Mouse (Mus musculus): Measurements from ENCODE around the gene Ndn. TPM values are rescaled to one million over a fixed set of nuclear protein-coding genes. Genes with fewer than 3 reads are reported as not detected.

Gene Ndn
- polyA plus RNA-seq, 1 experiment from 2014 or later = 185 TPM

- Histone ChIP-seq H3K27ac (ENCODE audit: low read depth, low read length) (peak overlapping the region; percentile 3), H3K27me3 (ENCODE audit: control insufficient read depth, insufficient read depth, low read length) (no peaks in the 10 kb centered on the region), H3K36me3 (ENCODE audit: control insufficient read depth, insufficient read depth, low read length) (no peaks in the 10 kb centered on the region), H3K4me3 (ENCODE audit: low read depth, low read length) (no peak overlapping the region), H3K9me3 (ENCODE audit: control insufficient read depth, low read length) (no peaks in the 10 kb centered on the region), H3K4me2 (no peak overlapping the region), H3K9ac (ENCODE audit: low read length) (no peak overlapping the region), H3K4me1 (ENCODE audit: control insufficient read depth, insufficient read depth, low read length) (no peaks in the 10 kb centered on the region)
- WGBS = 62% methylated on average over 7 of the region's 7 CpGs
- peak; percentile 78 for DNase-seq (ENCODE audit: low spot score, missing footprints)
- ATAC-seq (ENCODE audit: low FRiP score) = peak; percentile 70; the same call in 1 of the 2 replicates
These were observed 18.8 kb downstream of the Ndn start for GRCm38 (mm10) chr7:62365039-62365636.

GRCm38 (mm10) chr7:62366730-62367129, 20.4 kb downstream of the Ndn start:
- H3K9ac ChIP-seq (ENCODE audit: low read length) = no peak overlapping the region
- H3K9me3 ChIP-seq (ENCODE audit: control insufficient read depth, low read length) = no peaks in the 10 kb centered on the region
- H3K4me2 ChIP-seq = no peak overlapping the region
- WGBS = 77% methylated on average over 8 of the region's 8 CpGs
- peak; percentile 62 for DNase-seq (ENCODE audit: low spot score, missing footprints)
- H3K4me3 ChIP-seq (ENCODE audit: low read depth, low read length) = no peak overlapping the region
- H3K4me1 ChIP-seq (ENCODE audit: control insufficient read depth, insufficient read depth, low read length) = no peaks in the 10 kb centered on the region
- H3K36me3 ChIP-seq (ENCODE audit: control insufficient read depth, insufficient read depth, low read length) = no peaks in the 10 kb centered on the region
- ATAC-seq (ENCODE audit: low FRiP score) = no peak
- H3K27ac ChIP-seq (ENCODE audit: low read depth, low read length) = peak overlapping the region; percentile 2; the same call in 1 of the 2 replicates
- no peaks in the 10 kb centered on the region for H3K27me3 ChIP-seq (ENCODE audit: control insufficient read depth, insufficient read depth, low read length)

GRCm38 (mm10) chr7:62375658-62376057, 29.3 kb downstream of the Ndn start:
- 36% methylated on average over 4 of the region's 4 CpGs for whole genome bisulfite sequencing
- H3K4me2 ChIP-seq = no peak overlapping the region
- peaks cover 10% of the 10 kb centered on the region for H3K9me3 ChIP-seq (ENCODE audit: control insufficient read depth, low read length)
- H3K4me1 ChIP-seq (ENCODE audit: control insufficient read depth, insufficient read depth, low read length) = peaks cover 7% of the 10 kb centered on the region; the same call in 1 of the 2 replicates
- H3K27ac ChIP-seq (ENCODE audit: low read depth, low read length) = no peak overlapping the region
- no peak for ATAC-seq (ENCODE audit: low FRiP score)
- no peak overlapping the region for H3K4me3 ChIP-seq (ENCODE audit: low read depth, low read length)
- H3K27me3 ChIP-seq (ENCODE audit: control insufficient read depth, insufficient read depth, low read length) = no peaks in the 10 kb centered on the region
- no peak overlapping the region for H3K9ac ChIP-seq (ENCODE audit: low read length)
- no peaks in the 10 kb centered on the region for H3K36me3 ChIP-seq (ENCODE audit: control insufficient read depth, insufficient read depth, low read length)
- peak; percentile 86 for DNase-seq (ENCODE audit: low spot score, missing footprints)

- WGBS = 27% methylated on average over 31 of the region's 31 CpGs
- peak within 1 kb of the TSS; percentile 61 for H3K4me2 ChIP-seq
- peak within 1 kb of the TSS; percentile 62 for H3K9ac ChIP-seq (ENCODE audit: low read length)
- peak within 1 kb of the TSS; percentile 46 for H3K4me3 ChIP-seq (ENCODE audit: low read depth, low read length)
- H3K27ac ChIP-seq (ENCODE audit: low read depth, low read length) = peak within 1 kb of the TSS; percentile 30; the same call in 1 of the 2 replicates
- no peaks in the 10 kb centered on the region for H3K36me3 ChIP-seq (ENCODE audit: control insufficient read depth, insufficient read depth, low read length)
- peaks cover 10% of the 10 kb centered on the region for H3K9me3 ChIP-seq (ENCODE audit: control insufficient read depth, low read length)
- ATAC-seq (ENCODE audit: low FRiP score) (peak; percentile 91), DNase-seq (ENCODE audit: low spot score, missing footprints) (peak; percentile 97)
- peaks cover 7% of the 10 kb centered on the region; the same call in 1 of the 2 replicates for H3K4me1 ChIP-seq (ENCODE audit: control insufficient read depth, insufficient read depth, low read length)
- no peaks in the 10 kb centered on the region for H3K27me3 ChIP-seq (ENCODE audit: control insufficient read depth, insufficient read depth, low read length)
These were observed 30.3 kb downstream of the Ndn start, which contains the start of gene Magel2 for GRCm38 (mm10) chr7:62376510-62377304. Gene Magel2, plus strand, starts transcription at chr7:62377010.

- 32% methylated on average over 14 of the region's 14 CpGs for WGBS
- peak; percentile 54 for ATAC-seq (ENCODE audit: low FRiP score)
- H3K36me3 ChIP-seq (ENCODE audit: control insufficient read depth, insufficient read depth, low read length) = no peaks in the 10 kb centered on the region
- peak overlapping the region; percentile 62 for H3K9ac ChIP-seq (ENCODE audit: low read length)
- peak overlapping the region; percentile 46 for H3K4me3 ChIP-seq (ENCODE audit: low read depth, low read length)
- H3K9me3 ChIP-seq (ENCODE audit: control insufficient read depth, low read length) = peaks cover 10% of the 10 kb centered on the region
- H3K4me2 ChIP-seq = peak overlapping the region; percentile 61
- H3K4me1 ChIP-seq (ENCODE audit: control insufficient read depth, insufficient read depth, low read length) = peaks cover 7% of the 10 kb centered on the region; the same call in 1 of the 2 replicates
- H3K27ac ChIP-seq (ENCODE audit: low read depth, low read length) = peak overlapping the region; percentile 30; the same call in 1 of the 2 replicates
- DNase-seq (ENCODE audit: low spot score, missing footprints) = peak; percentile 92
- H3K27me3 ChIP-seq (ENCODE audit: control insufficient read depth, insufficient read depth, low read length) = no peaks in the 10 kb centered on the region
These were observed 30.9 kb downstream of the Ndn start for GRCm38 (mm10) chr7:62377313-62377712.

DNA sequence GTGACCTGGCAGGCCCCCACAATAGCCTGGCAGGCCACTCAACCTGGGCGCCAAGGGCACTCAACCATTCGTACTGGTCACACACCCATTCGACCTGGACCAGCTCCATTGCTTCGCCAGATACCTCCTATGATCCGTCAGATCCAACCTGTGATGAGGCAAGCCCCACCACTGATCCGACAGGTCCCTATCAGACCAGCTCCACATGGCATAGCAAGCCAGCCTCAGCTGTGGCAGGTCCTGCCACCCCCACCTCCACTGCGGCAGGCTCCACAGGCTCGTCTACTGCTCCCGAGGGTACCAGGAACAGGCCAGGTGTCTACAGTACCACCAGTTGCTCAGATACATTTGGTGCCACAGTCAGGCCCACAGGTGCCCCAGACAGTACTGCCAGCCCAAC, 32.2 kb downstream of the Ndn start:
- H3K9ac ChIP-seq (ENCODE audit: low read length) = no peak overlapping the region

GRCm38 (mm10) chr7:62382391-62382790, 36.0 kb downstream of the Ndn start:
- ATAC-seq (ENCODE audit: low FRiP score) = peak; percentile 62
- Histone ChIP-seq H3K4me2 (no peak overlapping the region), H3K27ac (ENCODE audit: low read depth, low read length) (no peak overlapping the region), H3K4me1 (ENCODE audit: control insufficient read depth, insufficient read depth, low read length) (peaks cover 7% of the 10 kb centered on the region; the same call in 1 of the 2 replicates), H3K9me3 (ENCODE audit: control insufficient read depth, low read length) (peaks cover 7% of the 10 kb centered on the region), H3K4me3 (ENCODE audit: low read depth, low read length) (no peak overlapping the region), H3K36me3 (ENCODE audit: control insufficient read depth, insufficient read depth, low read length) (no peaks in the 10 kb centered on the region), H3K27me3 (ENCODE audit: control insufficient read depth, insufficient read depth, low read length) (no peaks in the 10 kb centered on the region), H3K9ac (ENCODE audit: low read length) (no peak overlapping the region)
- DNase-seq (ENCODE audit: low spot score, missing footprints) = peak; percentile 88
- 15% methylated on average over 2 of the region's 2 CpGs for whole genome bisulfite sequencing

More for the DNA sequence above, 32.2 kb downstream of the Ndn start:
- Histone ChIP-seq H3K4me3 (ENCODE audit: low read depth, low read length) (0 out of 2 replicates have a peak overlapping the region, but pooled peaks have one; percentile 46), H3K4me2 (peak overlapping the region; percentile 61), H3K36me3 (ENCODE audit: control insufficient read depth, insufficient read depth, low read length) (no peaks in the 10 kb centered on the region), H3K4me1 (ENCODE audit: control insufficient read depth, insufficient read depth, low read length) (peaks cover 7% of the 10 kb centered on the region; the same call in 1 of the 2 replicates), H3K9me3 (ENCODE audit: control insufficient read depth, low read length) (peaks cover 10% of the 10 kb centered on the region), H3K27ac (ENCODE audit: low read depth, low read length) (no peak overlapping the region), H3K27me3 (ENCODE audit: control insufficient read depth, insufficient read depth, low read length) (no peaks in the 10 kb centered on the region)
- no peak for DNase-seq (ENCODE audit: low spot score, missing footprints)
- 89% methylated on average over 9 of the region's 9 CpGs for WGBS
- no peak for ATAC-seq (ENCODE audit: low FRiP score)

- 39% methylated on average over 4 of the region's 4 CpGs for WGBS
- 0 out of 2 replicates have a peak, but pooled peaks cover 3% of the 10 kb centered on the region for H3K9me3 ChIP-seq (ENCODE audit: control insufficient read depth, low read length)
These were observed 41.9 kb downstream of the Ndn start for GRCm38 (mm10) chr7:62388291-62388690.

More at GRCm38 (mm10) chr7:62388291-62388690, 41.9 kb downstream of the Ndn start:
- no peak for DNase-seq (ENCODE audit: low spot score, missing footprints)
- Histone ChIP-seq H3K4me2 (no peak overlapping the region), H3K4me3 (ENCODE audit: low read depth, low read length) (no peak overlapping the region), H3K9ac (ENCODE audit: low read length) (no peak overlapping the region), H3K4me1 (ENCODE audit: control insufficient read depth, insufficient read depth, low read length) (peaks cover 2% of the 10 kb centered on the region; the same call in 1 of the 2 replicates), H3K36me3 (ENCODE audit: control insufficient read depth, insufficient read depth, low read length) (no peaks in the 10 kb centered on the region), H3K27ac (ENCODE audit: low read depth, low read length) (no peak overlapping the region), H3K27me3 (ENCODE audit: control insufficient read depth, insufficient read depth, low read length) (no peaks in the 10 kb centered on the region)
- no peak for ATAC-seq (ENCODE audit: low FRiP score)
